Mouse (Mus musculus): ENCODE data around the gene Sox1.

The Sox1 gene

DNA sequence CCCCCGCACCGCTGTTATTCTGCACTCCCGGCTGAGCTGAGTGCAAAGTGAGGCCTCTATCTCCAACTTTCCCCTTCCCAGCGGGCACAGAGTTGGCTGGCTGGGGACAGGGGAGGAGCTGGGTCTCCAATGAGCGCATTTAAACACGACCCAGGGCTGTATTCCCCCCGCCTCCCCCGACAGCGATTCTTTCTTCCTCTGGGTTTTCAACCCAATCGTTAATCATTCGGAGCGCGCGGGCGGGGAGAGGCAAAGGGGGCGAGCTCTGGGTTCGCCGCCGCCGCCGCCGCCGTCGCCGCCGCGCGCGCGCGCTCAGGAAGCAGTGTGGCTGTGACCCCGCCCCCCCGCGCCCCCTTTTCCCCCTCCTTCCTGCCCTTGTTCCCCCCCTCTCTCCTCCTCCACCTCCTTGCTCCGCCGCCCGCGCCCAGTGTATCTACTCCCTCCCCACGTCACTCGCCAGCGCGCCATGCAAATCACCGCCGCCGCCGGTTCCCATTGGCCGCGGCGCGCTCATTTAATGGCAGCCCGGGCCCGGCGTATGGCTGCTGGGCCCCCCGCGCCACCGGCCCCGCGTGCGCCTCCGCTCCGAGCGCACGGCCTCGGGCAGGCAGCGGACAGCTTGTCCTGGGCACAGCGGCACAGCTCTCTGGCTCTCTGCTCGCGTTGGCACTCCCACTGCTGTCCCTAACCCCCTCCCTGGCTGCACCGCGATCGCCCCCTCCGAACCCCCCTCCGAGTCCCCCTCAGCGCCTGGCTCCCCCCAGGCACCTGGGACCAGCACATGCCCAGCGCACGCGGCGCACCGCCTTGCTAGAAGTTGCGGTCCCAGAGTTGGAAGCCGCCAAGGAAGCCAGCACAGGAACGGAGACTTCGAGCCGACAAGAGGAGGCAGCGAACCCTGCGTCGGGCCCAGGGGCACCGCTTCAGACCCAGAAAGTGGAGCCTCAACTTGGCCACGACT is at the start of gene Sox1:
Gene Sox1 (plus strand): TSS at position 225 of the 961 bp plus-strand sequence.
- DNase-seq (ENCODE audit: extremely low read depth, low read depth, low spot score), result no peak

DNA sequence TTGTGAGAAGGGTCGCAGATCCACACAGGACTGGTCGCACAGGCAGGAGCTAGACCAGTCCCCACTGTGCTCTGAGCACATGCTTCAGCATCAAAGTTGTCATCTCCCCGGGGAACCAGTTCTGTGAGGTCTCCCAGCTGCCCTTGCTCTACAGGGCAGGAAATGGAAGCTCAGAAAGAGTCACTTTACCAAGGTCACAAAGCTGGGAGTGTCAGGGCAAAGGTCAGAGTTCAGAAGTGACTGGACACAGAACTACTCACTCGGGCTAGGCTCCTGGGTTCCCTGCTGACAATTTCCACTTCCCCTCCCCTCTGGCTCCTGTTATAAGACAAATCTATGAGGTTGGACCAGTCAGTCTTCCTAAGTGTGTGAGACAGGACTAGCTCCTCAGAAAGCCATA is 49.2 kb upstream of the Sox1 start:
- no peak for DNase-seq (ENCODE audit: extremely low read depth, low read depth, low spot score)

DNA sequence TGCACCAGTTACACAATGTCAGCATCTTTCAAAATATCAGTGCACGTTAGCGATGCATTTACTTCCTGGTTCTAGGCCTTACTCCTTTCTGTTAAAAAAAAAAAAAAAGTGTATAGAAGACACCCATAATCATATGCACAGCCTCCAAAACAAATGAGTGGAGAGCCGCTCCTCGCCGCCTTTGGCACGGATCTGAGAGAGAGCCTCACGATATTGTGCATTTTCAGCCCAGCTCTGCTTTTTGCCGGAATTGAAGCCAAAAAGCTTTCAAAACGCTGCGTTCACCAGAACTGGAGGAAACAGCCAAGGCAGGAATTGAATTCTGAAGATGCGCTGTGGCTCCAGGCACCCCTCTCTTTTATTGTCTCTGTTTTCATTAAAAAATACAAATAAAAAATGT is 48.2 kb upstream of the Sox1 start:
- no peak for DNase-seq (ENCODE audit: extremely low read depth, low read depth, low spot score)

DNA sequence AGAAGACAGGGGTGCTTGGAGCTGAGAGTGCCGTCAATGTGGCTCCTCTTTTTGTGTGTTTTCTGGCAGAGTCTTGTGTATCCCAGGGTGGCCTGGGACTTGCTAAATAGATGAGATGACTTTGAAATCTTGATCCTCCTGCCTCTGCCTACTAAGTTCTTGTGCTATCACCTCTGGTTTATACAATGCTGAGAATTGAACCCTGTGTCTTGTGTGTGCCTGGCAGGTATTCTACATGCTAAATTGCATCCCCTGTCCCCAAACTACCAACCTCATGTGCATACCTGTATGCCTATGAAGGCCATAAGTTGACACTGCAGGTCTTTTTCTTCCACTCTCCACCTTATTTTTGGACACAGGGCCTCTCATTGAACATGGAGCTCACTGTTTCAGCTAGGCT is 46.8 kb upstream of the Sox1 start:
- DNase-seq (ENCODE audit: extremely low read depth, low read depth, low spot score), result no peak

DNA sequence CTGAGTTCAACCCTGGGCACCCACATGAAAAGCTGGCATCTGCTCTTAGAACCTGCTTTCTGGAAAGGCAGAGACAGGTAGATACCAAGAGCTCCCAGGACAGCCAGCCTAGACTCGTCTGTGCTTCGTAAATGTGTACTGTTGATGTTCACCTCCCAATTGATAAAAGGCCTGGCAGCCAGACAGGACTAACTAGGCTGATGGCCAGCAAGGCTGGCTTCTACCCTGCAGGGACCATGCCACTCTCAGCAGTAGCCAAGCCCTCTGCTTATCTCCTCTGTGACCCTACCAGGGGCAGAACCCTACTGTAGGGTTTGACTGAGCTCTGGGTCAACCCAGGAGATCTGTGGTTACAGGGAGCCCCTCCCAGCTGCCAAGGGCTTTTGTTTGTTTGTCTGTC is 45.5 kb upstream of the Sox1 start:
- no peak for DNase-seq (ENCODE audit: extremely low read depth, low read depth, low spot score)

DNA sequence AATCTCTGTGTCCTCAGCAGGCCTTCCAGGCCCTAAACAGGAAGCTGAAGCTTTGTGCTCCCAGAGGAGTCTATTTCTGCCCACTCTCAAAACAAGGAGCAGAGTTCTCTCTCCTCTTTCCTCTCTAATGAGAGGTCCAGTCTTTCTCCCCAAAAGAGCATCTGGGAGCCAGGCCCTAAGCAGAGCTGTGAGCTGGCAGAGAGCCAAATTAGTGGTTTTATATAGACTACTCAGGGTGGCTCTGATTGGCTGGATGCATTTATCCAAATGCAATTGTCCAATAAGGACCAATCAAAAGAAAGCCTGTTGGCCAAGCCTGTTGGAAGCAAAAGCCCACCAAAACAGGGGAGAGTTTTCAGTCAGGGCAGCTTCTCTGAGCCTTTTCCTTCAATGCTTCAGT is 44.0 kb upstream of the Sox1 start:
- no peak for DNase-seq (ENCODE audit: extremely low read depth, low read depth, low spot score)

DNA sequence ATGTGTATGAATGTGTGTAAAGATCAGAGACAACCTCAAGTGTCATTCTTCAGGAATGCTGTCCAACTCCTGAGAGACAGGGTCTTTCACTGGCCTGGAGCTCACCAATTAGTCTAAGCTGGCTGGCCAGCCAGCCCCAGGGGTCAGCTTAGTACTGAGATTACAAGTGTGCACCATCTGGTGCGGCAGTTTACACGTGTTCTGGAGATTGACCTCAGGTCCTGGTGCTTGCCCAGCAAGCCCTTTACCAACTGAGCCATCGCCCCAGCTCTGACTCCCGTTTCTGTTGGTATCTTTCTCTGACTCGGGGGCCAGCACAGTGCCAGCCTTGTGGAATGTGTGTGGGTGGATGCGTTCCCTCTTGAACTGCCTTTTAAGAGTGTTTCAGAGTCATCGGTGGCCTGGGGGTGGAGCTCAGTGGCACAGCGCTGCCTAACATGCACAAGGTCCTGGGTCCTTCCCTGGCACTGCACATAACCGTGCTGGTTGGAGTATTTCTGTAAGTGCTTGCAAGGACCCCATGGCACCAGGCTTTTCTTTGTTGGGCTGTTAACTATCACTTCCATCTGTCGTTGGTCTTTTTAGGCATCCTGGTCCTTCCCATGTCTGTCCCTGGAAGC is 40.6 kb upstream of the Sox1 start:
- no peak for DNase-seq (ENCODE audit: extremely low read depth, low read depth, low spot score)

DNA sequence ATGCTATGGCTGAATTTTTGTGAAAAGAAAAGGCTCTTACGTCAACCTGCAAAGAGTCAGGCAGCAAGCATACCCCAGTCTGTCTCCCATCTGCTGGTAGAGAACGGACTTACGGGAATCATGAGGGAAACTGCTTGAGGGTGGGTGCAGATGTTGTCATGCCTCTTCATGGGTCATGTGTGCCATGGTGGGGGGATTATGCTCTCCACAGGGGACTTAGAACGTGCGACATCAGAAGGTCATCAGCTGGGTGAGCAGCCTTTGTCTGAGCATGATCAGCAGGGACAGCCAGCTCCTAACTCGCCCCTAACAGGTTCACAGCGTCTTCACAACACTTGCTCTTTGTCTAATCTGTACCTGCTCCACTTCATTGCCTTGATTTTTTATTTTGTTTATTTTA is 26.9 kb upstream of the Sox1 start:
- DNase-seq (ENCODE audit: extremely low read depth, low read depth, low spot score), result no peak

DNA sequence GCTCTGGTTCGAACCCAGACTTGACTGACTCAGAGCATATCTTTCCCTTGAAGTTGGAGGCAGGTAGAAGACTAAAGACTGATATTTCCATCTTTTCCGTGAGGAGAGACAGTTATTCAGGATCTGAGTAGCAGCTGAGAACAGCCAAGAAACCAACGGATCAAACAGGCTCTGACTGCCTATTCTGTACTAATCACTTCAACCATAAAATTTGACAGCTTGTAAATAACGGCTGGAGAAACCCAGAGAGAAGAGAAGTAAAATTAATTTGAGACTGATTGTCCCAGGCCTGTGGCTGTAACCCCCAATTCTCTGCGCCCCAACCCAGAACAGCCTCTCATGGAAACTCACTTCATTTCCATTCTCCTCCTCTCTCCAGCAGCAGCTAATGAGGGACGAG is 26.2 kb upstream of the Sox1 start:
- no peak for DNase-seq (ENCODE audit: extremely low read depth, low read depth, low spot score)

DNA sequence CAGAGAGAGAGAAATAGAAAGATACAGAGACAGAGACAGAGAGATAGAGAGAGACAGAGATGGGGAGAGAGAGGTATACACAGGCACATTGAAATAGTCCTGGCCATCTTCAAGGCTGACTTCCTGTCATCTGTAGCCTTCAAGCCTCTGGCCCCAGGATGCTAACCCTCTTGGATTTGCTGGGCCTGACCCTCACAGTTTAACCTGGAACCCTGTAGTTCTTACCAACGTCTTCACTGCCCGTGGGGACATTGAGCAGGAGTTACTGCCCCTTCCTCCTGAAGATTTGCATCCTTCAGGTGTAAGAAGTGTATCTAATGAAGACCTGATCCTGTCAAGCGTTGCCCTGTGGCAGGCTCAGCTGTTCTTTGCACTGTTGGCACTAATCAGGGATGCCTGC is 14.0 kb upstream of the Sox1 start:
- DNase-seq (ENCODE audit: extremely low read depth, low read depth, low spot score), result no peak

DNA sequence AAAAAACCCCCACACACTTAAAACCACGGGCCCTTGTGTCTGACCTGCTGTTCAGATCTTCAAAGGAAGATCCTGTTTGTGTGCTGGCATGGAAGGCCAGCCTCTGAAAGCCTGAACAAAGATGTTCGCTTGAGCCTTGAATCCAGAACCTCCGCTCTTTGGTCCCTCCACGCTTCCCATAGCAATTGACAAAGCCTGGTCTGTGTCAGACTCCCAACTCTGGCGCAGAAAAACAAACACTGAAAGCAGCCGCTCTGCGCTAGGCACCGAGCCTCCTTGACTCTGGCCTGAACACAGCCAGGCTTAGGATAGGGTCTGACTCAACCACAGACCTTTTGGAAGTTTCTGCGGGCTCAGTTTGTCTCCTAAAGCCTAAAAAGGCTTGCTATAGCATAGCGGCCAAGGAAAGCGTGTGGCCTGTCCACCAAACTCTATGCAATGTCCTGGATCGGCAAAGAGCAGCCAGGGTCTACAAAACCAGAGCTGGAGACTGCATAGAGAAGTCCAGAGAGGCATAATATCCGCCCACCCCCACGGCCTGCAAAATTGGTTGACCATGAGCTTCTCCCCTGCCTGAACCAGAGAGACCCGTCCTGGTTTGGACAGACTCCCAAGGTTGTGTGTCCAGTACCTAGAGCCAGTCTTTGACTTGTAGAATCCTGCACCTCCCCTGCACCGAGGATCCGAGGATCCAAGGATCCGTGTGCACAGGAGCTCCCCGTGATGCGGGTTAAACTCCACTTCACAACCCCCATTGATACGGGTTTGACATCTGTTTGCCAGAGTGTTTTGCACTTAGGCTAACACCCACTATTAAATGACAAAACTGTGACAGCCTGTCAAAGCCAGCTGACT is 12.2 kb upstream of the Sox1 start:
- DNase-seq (ENCODE audit: extremely low read depth, low read depth, low spot score), result no peak

DNA sequence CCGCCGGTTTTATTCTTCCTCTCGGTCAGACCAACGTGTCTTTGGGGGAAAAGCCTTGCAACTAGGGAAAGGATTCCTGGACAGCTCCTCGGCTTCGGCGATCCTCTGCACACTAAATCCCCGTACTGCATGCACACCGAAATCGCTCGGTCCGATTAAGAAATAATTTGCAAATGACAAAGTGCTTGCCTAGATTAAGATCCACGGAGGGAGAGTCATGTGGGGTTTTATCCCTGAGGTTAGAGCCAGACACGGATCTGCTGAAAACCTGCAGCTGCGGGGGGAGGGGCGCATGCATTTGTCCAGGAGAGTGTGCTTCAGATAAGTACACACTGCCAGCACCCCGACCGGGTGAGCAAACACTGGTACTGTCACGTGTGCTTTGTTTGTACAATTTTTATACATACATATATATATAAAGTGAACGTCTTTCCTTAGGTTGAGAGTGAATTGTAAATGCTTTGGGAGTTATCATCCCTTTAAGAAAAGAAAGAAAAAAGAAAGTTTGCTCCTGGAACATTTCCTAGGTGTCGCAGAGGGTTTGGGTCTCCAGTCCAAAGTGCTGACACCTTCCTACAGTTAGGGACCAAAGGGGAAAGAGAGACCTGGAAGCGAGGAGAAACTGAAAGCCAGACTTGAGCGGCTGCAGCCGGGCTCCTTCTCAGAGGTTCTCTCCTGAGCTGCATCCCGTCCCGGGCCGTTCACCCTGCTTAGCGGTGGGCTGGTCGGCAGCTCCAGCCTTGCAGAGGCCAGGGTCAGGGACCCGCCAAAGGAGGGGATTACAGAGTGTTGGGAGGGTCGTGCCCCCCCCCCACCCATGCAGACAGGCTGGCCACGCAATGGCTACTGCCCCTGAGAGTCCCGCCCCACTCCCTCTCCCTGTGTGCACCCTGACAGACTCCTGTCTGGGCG is 10.9 kb upstream of the Sox1 start:
- DNase-seq (ENCODE audit: extremely low read depth, low read depth, low spot score), result no peak

DNA sequence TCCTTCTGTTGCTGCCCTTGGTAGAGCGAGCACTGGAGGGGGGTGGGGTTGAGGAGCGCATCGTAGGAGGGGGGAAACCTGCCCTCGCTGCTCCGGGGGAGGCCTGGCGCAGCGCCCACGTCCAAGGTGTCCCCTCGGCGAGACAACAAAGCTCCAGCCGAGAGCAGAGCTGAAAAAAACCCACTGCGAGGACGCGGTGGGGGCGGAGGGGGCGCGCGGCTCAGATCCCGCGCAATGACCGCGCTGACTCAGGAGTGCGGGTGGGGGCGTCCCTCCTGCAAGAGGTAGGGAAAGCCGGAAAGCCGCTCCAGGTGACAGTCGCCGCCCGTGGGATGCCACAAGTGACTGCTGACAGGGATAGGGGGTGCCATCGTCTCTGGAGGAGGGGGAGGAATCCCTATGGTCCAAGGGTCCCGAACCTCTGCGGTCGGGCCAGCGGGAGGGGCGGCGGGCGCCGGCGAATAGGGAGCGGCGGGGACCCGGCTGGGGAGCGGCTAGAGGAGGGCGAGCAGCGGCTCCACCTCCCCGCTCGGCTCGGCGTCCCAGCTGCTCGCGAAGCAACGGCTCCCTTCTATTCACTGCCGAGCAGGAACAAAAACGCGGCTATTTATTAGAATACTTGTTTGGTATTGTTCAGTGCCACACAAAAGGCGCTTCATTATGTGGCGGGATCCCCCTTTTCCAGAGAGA is 10.0 kb upstream of the Sox1 start:
- DNase-seq (ENCODE audit: extremely low read depth, low read depth, low spot score), result no peak

DNA sequence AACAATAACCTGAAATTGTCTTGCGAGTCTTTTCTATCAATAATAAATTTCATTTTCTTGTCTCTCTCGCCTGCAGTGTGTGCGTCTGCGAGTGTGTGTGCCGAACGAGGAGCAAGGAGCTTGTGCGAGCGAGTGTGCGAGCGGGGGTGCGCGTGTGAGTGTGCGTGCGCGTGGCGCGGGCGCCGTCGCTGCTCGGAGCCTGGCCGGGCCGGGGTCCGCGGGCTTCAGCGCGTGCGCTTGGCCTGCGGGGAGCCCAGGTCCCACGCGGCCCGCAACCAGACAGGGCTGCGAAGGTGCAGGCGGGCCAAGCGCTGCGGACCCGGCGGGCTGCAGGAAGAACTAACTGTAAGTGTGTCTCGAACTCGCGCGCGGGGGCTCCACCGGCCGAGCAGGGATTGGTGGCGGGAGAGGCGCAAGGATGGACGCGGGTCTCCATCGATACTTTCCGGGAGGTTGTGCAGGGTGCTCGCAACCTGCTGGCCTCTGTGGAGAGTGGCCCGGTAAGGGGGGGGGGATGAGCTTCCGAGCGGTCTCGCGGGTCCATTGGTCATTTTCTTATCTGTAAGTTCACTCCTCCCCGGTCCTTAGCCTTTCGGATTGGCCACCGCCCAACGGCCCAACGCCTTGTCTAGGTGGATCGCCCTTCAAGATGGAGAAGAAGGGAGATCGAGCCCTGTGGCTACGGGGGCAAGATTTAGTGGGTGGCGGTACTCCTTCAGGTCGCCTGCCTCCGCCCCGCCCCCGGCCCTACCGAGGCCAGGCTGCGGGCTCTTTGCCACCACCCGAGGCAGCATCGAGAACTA is 9.2 kb upstream of the Sox1 start:
- no peak for DNase-seq (ENCODE audit: extremely low read depth, low read depth, low spot score)

DNA sequence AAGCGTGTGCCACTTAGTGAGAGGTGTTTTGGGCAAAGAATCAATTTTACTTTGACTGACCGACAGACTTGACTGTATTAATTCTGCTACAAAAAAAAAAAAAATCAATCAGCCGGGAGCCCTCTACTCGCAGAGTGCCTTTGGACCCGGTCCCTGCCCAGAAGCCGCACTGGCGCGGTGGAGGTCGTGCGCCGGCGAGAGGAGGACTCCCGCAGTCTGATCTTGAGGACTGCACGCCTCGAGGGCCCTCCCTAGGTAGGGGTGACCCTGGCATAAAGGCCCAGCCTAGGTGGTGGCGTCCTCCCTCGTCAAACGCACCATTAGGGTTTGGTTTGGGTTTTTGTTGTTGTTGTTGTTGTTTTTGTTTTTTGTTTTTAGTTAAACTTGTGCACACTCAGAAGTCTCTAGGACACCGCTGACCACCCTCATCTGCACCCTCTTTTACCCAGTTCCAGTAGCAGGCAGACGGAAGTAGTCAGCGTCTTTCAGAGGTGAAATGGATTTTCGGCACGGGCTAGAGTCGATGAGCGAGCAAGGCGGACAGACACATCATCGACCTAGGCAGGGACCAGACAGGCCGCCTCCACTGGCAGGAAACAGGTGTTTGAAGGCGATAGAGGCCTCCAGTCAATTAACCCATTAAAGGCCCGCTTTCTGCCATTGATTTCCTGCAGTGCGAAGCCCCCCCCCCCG is 8.4 kb upstream of the Sox1 start:
- no peak for DNase-seq (ENCODE audit: extremely low read depth, low read depth, low spot score)

DNA sequence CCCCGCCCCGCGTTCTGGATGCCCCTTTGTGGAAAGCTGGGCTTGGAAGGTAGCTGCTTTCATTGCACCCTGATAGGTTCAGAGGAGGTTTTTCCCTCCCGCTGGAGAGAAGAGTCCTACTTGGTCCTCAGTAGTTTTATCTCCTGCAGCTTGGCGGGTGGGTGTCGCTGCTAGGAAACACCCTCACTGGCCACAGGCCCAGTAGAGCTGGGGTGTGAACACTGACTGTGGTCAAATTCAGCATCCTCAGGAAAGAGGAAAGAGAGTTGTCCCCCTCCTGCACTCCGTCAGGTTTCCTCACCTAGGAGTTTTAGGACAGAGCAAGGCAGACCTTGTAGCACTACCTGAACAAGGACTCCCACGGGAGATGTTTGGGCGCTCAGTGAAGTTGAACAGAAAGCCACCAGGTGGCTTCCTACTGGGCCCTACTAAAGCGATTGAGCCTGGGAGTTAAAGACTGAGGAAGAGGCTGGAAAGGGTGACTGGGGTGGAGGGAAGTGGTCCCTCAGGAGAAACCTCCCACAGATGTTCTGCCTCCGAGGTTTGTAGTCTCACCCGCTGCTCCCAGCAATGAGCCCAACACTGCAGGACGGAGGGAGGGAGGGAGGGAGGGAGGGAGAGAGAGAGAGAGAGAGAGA is 7.8 kb upstream of the Sox1 start:
- no peak for DNase-seq (ENCODE audit: extremely low read depth, low read depth, low spot score)

DNA sequence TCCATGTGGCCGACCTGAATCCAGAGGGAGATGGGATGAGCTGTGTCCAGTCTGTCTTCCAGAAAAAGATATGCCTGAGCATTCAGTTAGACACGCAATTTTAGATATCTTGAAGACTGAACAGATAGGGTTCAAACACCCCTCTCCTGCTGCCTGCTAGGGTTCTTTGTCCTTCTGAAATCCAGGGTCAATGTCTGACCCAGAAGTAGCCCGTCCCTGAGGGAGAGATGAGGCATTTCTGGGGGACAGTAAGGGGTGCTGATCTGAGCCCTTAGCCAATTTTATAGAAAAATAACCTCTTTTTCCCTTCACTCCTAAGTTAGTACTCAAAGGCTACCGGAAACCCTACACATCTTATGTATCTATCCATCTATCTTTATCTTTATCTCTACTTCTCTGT is 7.2 kb upstream of the Sox1 start:
- no peak for DNase-seq (ENCODE audit: extremely low read depth, low read depth, low spot score)

Measured in fat pad, adult 2 months (tissue).